Mouse (Mus musculus) right cerebral cortex, postnatal 4 days (tissue): ENCODE data around the gene Ulk4.
"Not testable (repeated sequence)": the region's sequence is repeated elsewhere in the genome, so short reads cannot be mapped to it uniquely, and the experiment has no call there.

Source experiments
- DNase-seq: peaks from one replicate; pipeline ENCODE4 v3.0.0-alpha.2; 2022

The Ulk4 gene

GRCm38 (mm10) chr9:121058538-121058937, 218.5 kb downstream of the Ulk4 start:
- no peak for DNase-seq

- DNase-seq = no peak
Measured at GRCm38 (mm10) chr9:121058116-121058515, 218.9 kb downstream of the Ulk4 start.

DNA sequence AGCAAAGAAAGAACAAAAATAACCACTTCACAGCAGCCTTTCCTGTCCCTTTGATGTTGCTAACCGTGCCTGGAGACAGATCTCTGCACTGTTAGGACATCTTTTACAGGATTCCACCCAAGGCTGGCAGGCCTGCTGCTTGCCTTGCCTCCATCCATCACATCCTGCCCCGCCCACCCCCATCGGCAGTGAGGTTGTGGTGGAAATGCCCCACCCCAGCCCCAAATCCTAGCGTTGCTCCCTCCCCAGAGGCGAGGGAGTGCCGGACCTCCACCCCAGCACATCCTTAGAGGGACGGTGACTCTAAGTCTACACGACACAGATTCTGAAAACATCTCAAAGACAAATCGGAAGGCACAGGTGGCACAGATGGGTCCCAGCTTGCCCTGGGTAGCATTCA, 219.6 kb downstream of the Ulk4 start:
- no peak for DNase-seq

- no peak for DNase-seq
Measured at GRCm38 (mm10) chr9:121056526-121056925, 220.5 kb downstream of the Ulk4 start.

DNA sequence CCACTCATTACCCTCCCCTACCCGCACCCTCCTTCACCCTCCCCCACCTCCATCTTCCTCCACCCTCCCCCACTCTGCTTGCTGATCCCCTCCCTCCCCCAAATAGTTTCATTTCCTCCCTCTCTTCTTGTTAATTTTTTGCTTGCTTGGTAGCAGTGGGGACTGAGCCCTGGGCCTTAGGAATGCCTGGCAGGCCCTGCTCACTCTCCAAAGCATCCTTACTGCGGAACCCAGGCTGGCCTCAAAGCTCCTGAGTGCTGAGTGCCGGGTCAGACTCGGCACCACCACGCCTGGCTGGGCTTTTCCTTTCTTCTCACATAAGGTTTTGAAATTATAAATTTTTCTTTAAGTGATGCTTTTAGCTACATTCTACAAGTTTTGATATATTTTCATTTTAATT, 221.0 kb downstream of the Ulk4 start:
- DNase-seq = no peak

- DNase-seq = not testable (repeated sequence)
Measured at GRCm38 (mm10) chr9:121045657-121046056, 231.3 kb downstream of the Ulk4 start.

- DNase-seq = no peak
Measured at GRCm38 (mm10) chr9:121044471-121045206, 232.4 kb downstream of the Ulk4 start.

- DNase-seq = no peak
Measured at GRCm38 (mm10) chr9:121043021-121043420, 234.0 kb downstream of the Ulk4 start.

- no peak for DNase-seq
Measured at GRCm38 (mm10) chr9:121038396-121038795, 238.6 kb downstream of the Ulk4 start.

DNA sequence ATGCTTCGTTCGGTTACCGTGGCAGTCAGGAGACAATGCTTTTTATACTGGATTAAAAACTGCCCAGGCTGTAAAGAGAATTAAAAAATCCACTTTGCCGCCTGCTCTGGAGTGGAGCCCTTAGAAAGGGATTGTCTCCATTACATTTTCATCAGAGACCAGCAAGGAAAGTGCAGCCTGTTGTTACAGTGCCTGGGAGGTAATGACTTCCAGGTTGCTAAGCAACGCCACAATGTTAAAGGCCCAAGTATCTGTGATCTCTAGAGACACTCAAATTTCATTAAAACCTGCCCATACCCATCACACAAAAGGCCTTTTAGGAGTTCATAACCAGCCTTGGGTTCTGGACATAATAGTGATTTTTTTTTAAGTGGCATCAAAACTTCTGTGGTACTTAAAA, 239.0 kb downstream of the Ulk4 start:
- DNase-seq = no peak

GRCm38 (mm10) chr9:121035296-121035695, 241.7 kb downstream of the Ulk4 start:
- no peak for DNase-seq

- DNase-seq = no peak
Measured at GRCm38 (mm10) chr9:121033596-121033995, 243.4 kb downstream of the Ulk4 start.

- DNase-seq = no peak
Measured at GRCm38 (mm10) chr9:121032322-121032964, 244.6 kb downstream of the Ulk4 start.

- DNase-seq = no peak
Measured at GRCm38 (mm10) chr9:121030949-121031348, 246.0 kb downstream of the Ulk4 start.

DNA sequence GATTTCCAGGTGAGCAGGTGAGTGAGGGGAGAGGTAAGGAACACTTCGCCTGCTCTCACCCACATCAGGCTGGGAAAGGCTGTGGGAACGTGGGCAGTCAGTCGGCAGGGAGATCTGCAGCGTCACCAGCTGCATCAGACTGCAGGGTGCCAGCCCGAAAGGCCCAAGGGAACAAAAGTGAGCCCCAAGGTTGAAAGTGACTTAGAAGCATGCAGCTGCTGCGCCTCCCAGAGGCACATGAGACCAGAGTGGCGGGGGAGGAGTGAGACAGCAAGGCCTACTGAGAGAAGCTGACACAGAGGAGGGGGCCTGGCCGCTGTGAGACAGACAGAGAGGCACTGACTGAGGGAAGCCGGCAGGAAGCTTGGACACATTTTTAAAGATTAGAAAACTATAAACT, 247.2 kb downstream of the Ulk4 start:
- no peak for DNase-seq

DNA sequence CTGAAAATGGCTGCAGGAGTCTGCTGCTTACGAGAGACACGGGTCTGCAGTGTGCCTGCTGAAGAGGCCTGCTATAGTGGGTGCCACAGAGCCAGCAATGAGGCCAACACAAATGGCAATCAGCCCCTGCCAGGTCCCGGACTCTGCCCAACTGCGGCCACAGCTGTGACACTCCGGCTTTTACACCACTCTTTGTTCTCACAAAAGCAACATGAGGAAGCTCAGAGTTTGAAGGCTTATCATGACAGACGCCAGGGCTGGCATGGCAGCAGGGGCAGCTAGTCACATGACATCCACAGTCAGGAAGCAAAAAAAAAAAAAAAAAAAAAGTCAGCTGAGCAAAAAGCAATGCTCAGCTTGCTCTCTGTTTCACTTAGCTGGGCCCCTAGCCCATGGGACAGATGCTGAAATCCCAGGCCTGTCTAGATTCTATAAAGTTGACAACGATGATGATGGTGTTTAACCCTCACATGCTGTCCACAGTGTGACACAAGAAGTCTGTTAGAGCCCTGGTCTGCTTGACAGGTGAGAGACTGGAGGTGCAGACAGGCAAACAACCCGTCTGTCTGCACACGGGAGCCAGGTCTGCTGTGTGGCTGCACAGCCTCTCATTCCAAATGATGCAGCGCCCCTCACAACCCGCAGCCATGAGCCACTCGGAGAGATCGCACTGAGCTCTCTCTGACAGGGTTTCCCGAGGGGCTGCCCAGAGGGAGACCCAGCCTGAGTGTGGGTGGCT, 253.3 kb downstream of the Ulk4 start:
- DNase-seq = peak; percentile 25

DNA sequence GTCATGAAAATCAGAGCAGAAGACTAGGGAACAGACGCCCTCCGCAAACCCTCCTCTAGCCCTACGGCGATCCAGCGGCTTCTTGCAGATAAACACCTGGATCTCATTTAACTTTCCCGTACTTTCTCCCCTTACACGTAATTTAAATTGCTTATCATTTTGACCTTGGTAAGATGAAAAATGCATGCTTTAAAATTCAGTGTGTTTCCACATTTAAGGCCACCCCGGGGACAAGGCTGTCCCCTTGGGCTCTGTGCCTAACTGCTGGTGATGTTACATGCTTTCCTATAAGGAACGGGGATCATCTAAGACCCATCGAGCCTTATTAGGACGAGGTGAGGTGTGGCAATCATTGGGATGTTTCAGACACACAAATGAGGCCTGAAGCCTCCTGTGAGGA, 256.6 kb downstream of the Ulk4 start:
- no peak for DNase-seq

DNA sequence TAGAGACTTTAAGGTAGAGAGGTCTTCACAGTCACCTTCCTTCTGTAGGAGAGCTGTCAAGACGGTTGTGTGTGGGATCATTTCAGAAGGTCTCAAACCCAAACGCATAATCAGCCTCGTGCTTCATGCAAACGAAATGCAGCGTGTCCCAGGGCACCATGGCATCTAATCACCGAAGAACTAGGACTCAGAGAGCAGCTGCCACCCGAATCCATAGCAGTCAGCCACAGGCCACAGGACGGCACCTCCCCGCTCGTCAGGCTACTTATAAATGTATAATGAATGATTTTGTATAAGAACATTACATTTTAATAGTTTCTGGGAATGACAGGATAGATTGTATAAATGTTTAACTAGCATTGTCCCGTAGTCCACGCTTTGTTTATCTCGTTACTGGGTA, 257.1 kb downstream of the Ulk4 start:
- no peak for DNase-seq

DNA sequence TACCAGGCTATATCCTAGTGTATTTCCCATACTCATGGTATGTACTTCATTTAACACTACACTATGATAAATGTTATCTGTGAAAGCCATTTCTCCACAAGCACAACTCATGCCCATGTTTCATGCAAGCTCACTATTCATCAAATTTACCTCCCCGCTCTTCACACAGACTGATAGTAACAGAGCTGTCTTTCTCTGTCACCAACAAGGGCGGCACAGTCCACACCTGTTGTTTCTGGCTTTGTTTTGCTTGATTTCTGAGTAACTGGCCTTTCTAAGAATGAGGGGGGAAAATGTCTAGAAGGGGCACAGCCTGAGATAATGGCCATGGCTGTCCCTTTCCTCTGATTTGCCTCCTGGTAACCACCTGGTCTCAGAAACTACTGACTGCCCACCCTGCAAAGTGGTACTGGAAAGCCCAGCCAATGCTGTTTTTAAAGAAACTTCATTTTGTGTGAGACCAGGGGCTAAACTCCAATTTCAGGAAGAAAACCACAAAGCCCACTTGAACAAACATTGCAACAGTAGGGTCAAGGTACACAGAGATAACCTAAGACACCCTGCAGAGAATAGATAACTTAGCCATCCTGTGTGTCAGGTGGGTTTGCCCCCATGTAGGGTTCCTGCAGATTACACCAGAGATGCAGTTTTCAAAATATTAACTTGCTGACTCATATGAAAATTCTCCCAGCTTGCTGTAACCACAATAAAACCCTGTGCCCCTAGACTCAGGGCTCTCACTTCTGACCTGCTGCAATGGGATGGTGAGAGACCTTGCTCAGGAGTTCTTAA, 258.3 kb downstream of the Ulk4 start:
- DNase-seq = no peak

GRCm38 (mm10) chr9:121015810-121016502, 261.0 kb downstream of the Ulk4 start:
- no peak for DNase-seq

GRCm38 (mm10) chr9:121011540-121011939, 265.5 kb downstream of the Ulk4 start:
- no peak for DNase-seq

DNA sequence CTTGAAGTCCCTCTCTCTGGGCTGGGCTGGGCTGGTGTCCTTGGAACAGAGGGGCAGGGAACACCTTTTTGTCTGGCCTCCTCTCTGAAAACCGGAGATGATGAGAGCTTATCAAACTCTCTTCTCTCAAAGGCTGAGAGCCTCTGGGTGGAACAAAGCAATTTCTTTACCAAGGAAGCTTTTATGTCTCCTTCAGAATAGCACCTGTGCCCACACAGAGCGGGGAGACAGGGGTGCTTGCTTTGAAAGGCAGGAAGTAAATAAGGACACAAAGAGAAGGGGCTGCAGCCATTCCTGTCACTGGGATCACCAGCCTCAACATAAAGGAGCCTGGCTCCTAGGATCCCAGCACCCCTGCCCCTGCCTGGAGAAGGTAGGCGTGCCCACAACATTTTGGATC, 266.5 kb downstream of the Ulk4 start:
- no peak for DNase-seq

GRCm38 (mm10) chr9:121005961-121006360, 271.0 kb downstream of the Ulk4 start:
- no peak for DNase-seq
